Mouse (Mus musculus): ENCODE results near the gene Pcbp4. TPM values are rescaled to one million over a fixed set of nuclear protein-coding genes. Genes with fewer than 3 reads are reported as not detected.

The Pcbp4 gene
- polyA plus RNA-seq, 1 experiment from 2014 or later = 117 TPM

GRCm38 (mm10) chr9:106473081-106473752, 20.1 kb downstream of the Pcbp4 start:
- H3K36me3 ChIP-seq = no peaks in the 10 kb centered on the region
- 85% methylated on average over 16 of the region's 16 CpGs for WGBS
- H3K9ac ChIP-seq = no peak overlapping the region
- H3K4me1 ChIP-seq = peaks cover 61% of the 10 kb centered on the region
- H3K27me3 ChIP-seq = no peaks in the 10 kb centered on the region
- no peak overlapping the region for H3K4me3 ChIP-seq (replicated peaks)
- no peaks in the 10 kb centered on the region for H3K9me3 ChIP-seq (replicated peaks)
- no peak overlapping the region for H3K4me2 ChIP-seq (replicated peaks)
- ATAC-seq (ENCODE audit: insufficient number of reproducible peaks, low FRiP score, low TSS enrichment, low read depth) = no peak
- H3K27ac ChIP-seq (replicated peaks) = no peak overlapping the region

DNA sequence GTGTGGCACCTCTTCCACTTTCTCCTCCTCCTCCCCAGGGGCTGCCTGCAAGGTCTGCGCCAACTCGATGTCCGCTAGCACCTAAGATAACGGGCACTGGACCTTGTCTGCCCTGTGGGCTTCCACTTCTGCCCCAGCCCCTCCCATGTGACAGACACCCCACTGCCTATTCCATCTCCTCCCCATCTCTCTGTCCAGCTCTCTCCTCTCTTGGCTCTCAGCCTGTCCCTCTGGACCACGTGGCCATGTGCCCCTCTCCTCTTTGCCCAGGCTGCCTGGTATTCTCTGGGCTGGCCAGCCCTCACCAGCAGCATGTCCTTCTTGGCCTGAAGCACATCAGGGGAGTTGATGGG, 20.6 kb downstream of the Pcbp4 start:
- H3K27me3 ChIP-seq = no peaks in the 10 kb centered on the region
- H3K4me1 ChIP-seq = peaks cover 63% of the 10 kb centered on the region
- no peak overlapping the region for H3K4me3 ChIP-seq (replicated peaks)
- 76% methylated on average over 5 of the region's 5 CpGs for WGBS
- H3K9me3 ChIP-seq (replicated peaks) = no peaks in the 10 kb centered on the region
- H3K9ac ChIP-seq = no peak overlapping the region
- H3K27ac ChIP-seq (replicated peaks) = no peak overlapping the region
- no peaks in the 10 kb centered on the region for H3K36me3 ChIP-seq
- ATAC-seq (ENCODE audit: insufficient number of reproducible peaks, low FRiP score, low TSS enrichment, low read depth) = no peak
- H3K4me2 ChIP-seq (replicated peaks) = no peak overlapping the region

DNA sequence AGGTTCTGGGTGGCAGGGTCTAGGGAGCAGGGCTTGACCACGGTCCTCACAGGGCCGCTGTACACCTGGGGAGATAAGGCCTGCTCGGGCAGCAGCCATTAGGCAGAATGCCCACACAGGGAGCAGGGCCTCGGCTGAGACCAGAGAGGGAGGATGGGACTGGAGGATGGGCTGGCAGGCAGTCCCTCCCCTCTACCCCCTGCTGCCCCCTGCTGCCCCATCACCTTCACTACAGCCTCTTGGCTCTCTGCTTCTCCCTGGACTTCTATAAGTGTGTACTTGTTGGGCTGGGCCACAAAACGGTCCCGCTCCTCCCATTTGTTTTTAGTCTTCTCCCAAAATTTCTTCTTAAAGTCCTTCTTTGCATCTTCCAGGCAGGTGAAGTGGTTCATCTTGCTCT, 21.4 kb downstream of the Pcbp4 start:
- Histone ChIP-seq H3K9ac (no peak overlapping the region), H3K36me3 (peaks cover 3% of the 10 kb centered on the region), H3K27ac (replicated peaks) (no peak overlapping the region), H3K4me1 (peaks cover 63% of the 10 kb centered on the region), H3K9me3 (replicated peaks) (no peaks in the 10 kb centered on the region), H3K4me3 (replicated peaks) (no peak overlapping the region; the same call in 1 of the 2 replicates), H3K27me3 (no peaks in the 10 kb centered on the region), H3K4me2 (replicated peaks) (peak overlapping the region; percentile 24; the same call in 1 of the 2 replicates)
- ATAC-seq (ENCODE audit: insufficient number of reproducible peaks, low FRiP score, low TSS enrichment, low read depth) = no peak
- WGBS = 7% methylated on average over 6 of the region's 6 CpGs

- no peaks in the 10 kb centered on the region for H3K9me3 ChIP-seq (replicated peaks)
- no peak for ATAC-seq (ENCODE audit: insufficient number of reproducible peaks, low FRiP score, low TSS enrichment, low read depth)
- H3K4me1 ChIP-seq = peaks cover 58% of the 10 kb centered on the region
- H3K27me3 ChIP-seq = no peaks in the 10 kb centered on the region
- 0 out of 2 replicates have a peak overlapping the region, but pooled peaks have one; percentile 25 for H3K27ac ChIP-seq (replicated peaks)
- peaks cover 7% of the 10 kb centered on the region for H3K36me3 ChIP-seq
- peak overlapping the region; percentile 24; the same call in 1 of the 2 replicates for H3K4me2 ChIP-seq (replicated peaks)
- no peak overlapping the region for H3K9ac ChIP-seq
- 53% methylated on average over 7 of the region's 7 CpGs for WGBS
- no peak overlapping the region; the same call in 1 of the 2 replicates for H3K4me3 ChIP-seq (replicated peaks)
Observed at GRCm38 (mm10) chr9:106475046-106475445, 22.0 kb downstream of the Pcbp4 start.

DNA sequence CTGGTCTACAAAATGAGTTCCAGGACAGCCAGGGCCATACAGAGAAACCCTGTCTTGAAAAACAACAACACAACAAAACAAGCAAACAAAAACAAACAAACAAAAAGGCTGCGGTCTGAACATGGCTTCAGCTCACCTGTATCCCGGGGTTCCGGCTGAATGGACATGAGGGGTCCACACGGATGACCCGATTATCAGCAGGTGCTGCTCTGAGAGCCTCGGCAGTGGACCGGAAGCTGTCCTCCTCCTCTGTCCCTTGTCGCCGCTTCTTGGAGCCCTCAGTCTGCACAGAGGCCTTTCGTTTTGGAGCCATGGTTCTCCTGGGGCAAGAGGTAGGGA, 22.5 kb downstream of the Pcbp4 start, which contains the start of gene Rrp9:
Rrp9 (plus strand) TSS at position 301 of the 339 bp plus-strand sequence.
- Histone ChIP-seq H3K4me1 (peaks cover 56% of the 10 kb centered on the region), H3K4me3 (replicated peaks) (peak within 1 kb of the TSS; percentile 81), H3K36me3 (peaks cover 13% of the 10 kb centered on the region), H3K27me3 (no peaks in the 10 kb centered on the region), H3K9me3 (replicated peaks) (no peaks in the 10 kb centered on the region), H3K27ac (replicated peaks) (peak within 1 kb of the TSS; percentile 88), H3K9ac (0 out of 2 replicates have a peak within 1 kb of the TSS, but pooled peaks have one; percentile 3), H3K4me2 (replicated peaks) (peak within 1 kb of the TSS; percentile 88)
- WGBS = 79% methylated on average over 10 of the region's 10 CpGs
- no peak for ATAC-seq (ENCODE audit: insufficient number of reproducible peaks, low FRiP score, low TSS enrichment, low read depth)

DNA sequence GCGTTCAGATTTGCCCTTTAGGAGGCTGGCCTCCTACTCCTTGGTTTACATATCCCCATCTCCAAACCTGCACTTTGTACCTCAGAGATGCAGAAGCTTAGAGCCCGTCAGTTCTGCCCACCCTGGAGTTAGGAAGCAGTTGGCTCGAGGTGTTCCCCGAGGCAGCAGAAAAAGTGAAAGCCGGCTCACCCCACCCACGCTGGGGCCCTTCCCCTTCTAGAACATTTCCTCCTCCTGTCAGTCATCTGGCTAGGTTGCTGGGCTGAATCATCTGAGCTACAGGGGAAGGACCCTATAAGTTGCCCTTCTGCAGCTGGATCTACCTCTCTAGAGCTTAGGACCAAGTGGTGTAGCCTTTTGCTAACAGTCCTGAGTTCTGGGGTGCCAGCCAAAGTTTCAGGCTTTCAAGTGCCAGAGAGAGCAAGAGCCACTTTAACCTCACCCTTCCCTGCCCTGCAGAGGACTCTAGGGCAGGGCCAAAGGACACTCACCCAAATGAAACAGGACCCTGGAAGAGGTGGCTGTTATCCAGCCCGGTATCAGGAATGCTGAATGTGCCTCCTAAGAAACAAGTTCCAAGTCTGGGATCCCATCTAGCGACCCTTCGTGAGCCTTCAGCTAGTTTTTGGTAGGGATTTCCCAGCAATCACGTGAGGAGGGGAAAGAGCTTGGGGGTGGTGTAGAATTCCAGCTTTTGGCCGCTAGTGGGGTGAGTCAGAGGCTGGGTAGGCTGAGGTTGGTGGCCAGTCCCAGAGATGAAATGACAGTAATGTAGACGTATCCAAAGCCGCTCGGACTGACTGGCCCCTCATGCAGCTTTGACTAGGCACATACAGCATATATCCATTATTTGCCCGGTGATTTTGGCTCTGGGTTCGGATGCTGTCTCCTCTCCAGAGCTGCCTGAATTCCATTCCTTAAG, 23.2 kb downstream of the Pcbp4 start:
- Histone ChIP-seq H3K9ac (0 out of 2 replicates have a peak overlapping the region, but pooled peaks have one; percentile 3), H3K4me2 (replicated peaks) (peak overlapping the region; percentile 88), H3K36me3 (peaks cover 19% of the 10 kb centered on the region), H3K9me3 (replicated peaks) (no peaks in the 10 kb centered on the region), H3K27me3 (no peaks in the 10 kb centered on the region), H3K27ac (replicated peaks) (peak overlapping the region; percentile 88), H3K4me3 (replicated peaks) (peak overlapping the region; percentile 81), H3K4me1 (peaks cover 56% of the 10 kb centered on the region)
- ATAC-seq (ENCODE audit: insufficient number of reproducible peaks, low FRiP score, low TSS enrichment, low read depth) = peak; percentile 30
- 16% methylated on average over 16 of the region's 16 CpGs for WGBS

- Histone ChIP-seq H3K4me2 (replicated peaks) (peak within 1 kb of the TSS; percentile 88), H3K4me1 (peaks cover 49% of the 10 kb centered on the region), H3K9ac (peak within 1 kb of the TSS; percentile 66), H3K9me3 (replicated peaks) (no peaks in the 10 kb centered on the region), H3K4me3 (replicated peaks) (peak within 1 kb of the TSS; percentile 81), H3K36me3 (peaks cover 19% of the 10 kb centered on the region), H3K27me3 (no peaks in the 10 kb centered on the region), H3K27ac (replicated peaks) (peak within 1 kb of the TSS; percentile 88)
- under 1% methylated on average over 41 of the region's 41 CpGs for WGBS
- peak; percentile 98 for ATAC-seq (ENCODE audit: insufficient number of reproducible peaks, low FRiP score, low TSS enrichment, low read depth)
Observed at GRCm38 (mm10) chr9:106476924-106477484, 23.9 kb downstream of the Pcbp4 start, which contains the start of gene Parp3. TSS of gene Parp3 (minus strand) at chr9:106476949.

GRCm38 (mm10) chr9:106477649-106478048, 24.6 kb downstream of the Pcbp4 start:
- no peaks in the 10 kb centered on the region for H3K9me3 ChIP-seq (replicated peaks)
- no peaks in the 10 kb centered on the region for H3K27me3 ChIP-seq
- peaks cover 42% of the 10 kb centered on the region for H3K4me1 ChIP-seq
- peak overlapping the region; percentile 81 for H3K4me3 ChIP-seq (replicated peaks)
- H3K36me3 ChIP-seq = peaks cover 21% of the 10 kb centered on the region
- ATAC-seq (ENCODE audit: insufficient number of reproducible peaks, low FRiP score, low TSS enrichment, low read depth) = no peak
- peak overlapping the region; percentile 66 for H3K9ac ChIP-seq
- H3K4me2 ChIP-seq (replicated peaks) = peak overlapping the region; percentile 88
- 2% methylated on average over 16 of the region's 16 CpGs for WGBS
- no peak overlapping the region for H3K27ac ChIP-seq (replicated peaks)

DNA sequence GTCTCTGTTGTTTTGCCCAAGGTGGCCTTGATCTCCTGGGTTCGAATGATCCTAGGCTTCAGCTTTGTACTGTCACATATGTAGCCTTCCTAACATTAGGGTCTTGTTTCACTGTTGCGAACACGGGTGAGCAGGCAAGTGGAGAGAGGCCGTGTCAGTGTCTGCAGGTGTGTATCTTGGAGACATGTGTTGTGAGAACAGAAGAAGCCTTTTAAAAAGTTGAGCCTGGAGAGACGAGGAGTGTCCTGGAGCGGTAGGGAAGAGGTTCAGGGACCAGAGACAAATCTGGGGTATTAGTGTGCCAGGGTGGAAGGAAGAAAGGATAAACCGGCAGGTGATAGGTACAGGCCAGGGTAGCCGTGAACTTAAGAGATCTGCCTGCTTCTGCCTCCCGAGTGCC, 25.0 kb downstream of the Pcbp4 start:
- Histone ChIP-seq H3K36me3 (peaks cover 26% of the 10 kb centered on the region), H3K27me3 (no peaks in the 10 kb centered on the region), H3K9me3 (replicated peaks) (no peaks in the 10 kb centered on the region), H3K27ac (replicated peaks) (no peak overlapping the region), H3K4me2 (replicated peaks) (peak overlapping the region; percentile 88), H3K4me1 (peaks cover 42% of the 10 kb centered on the region), H3K9ac (peak overlapping the region; percentile 66), H3K4me3 (replicated peaks) (peak overlapping the region; percentile 81)
- ATAC-seq (ENCODE audit: insufficient number of reproducible peaks, low FRiP score, low TSS enrichment, low read depth) = no peak
- WGBS = 76% methylated on average over 9 of the region's 9 CpGs

DNA sequence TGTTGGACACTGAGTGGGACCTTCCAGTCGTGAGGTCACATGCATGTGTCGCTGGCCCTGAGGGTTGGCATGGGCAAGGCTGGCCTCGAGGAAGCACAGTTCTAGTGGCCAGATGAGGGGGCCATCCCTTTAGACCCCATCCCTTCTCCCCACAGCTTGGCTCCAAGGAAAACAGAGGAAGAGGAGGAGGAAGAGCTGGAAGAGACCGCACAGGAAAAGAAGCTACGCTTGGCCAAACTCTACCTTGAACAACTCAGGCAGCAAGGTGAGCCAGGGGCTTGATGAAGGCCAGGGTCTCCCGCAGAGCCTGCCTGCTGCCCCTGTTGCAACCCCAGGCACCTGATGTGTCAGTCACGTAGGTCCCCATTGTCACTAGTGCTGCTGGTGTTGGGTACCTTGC, 27.4 kb downstream of the Pcbp4 start:
- Histone ChIP-seq H3K4me2 (replicated peaks) (no peak overlapping the region), H3K36me3 (peaks cover 49% of the 10 kb centered on the region), H3K4me1 (peaks cover 20% of the 10 kb centered on the region), H3K27me3 (no peaks in the 10 kb centered on the region), H3K9me3 (replicated peaks) (no peaks in the 10 kb centered on the region), H3K9ac (no peak overlapping the region), H3K27ac (replicated peaks) (no peak overlapping the region), H3K4me3 (replicated peaks) (no peak overlapping the region)
- no peak for ATAC-seq (ENCODE audit: insufficient number of reproducible peaks, low FRiP score, low TSS enrichment, low read depth)
- WGBS = 94% methylated on average over 7 of the region's 7 CpGs

DNA sequence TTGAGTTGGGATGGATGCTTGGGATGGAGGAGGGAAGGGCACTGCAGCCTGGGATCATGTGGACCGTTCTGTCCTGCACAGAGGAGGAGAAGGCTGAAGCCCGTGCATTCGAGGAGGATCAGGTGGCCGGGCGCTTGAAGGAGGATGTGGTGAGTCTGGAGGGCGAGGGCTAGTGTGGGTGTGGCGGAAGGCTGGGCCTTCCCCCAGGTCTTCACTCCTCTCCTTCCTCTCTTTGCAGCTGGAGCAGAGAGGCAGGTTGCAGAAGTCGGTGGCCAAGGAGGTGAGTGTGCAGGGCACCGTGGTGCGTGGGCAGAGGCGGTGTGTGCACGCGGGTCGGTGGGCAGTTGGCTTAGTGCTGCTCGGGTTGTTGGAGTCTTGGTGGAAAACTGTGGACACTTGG, 28.0 kb downstream of the Pcbp4 start:
- H3K9ac ChIP-seq = no peak overlapping the region
- H3K9me3 ChIP-seq (replicated peaks) = no peaks in the 10 kb centered on the region
- no peak overlapping the region for H3K27ac ChIP-seq (replicated peaks)
- H3K4me3 ChIP-seq (replicated peaks) = no peak overlapping the region
- H3K4me2 ChIP-seq (replicated peaks) = no peak overlapping the region
- WGBS = 89% methylated on average over 15 of the region's 15 CpGs
- peaks cover 54% of the 10 kb centered on the region for H3K36me3 ChIP-seq
- H3K27me3 ChIP-seq = no peaks in the 10 kb centered on the region
- H3K4me1 ChIP-seq = peaks cover 15% of the 10 kb centered on the region
- ATAC-seq (ENCODE audit: insufficient number of reproducible peaks, low FRiP score, low TSS enrichment, low read depth) = no peak
